Mouse (Mus musculus) midbrain, embryonic 13.5 days (tissue): Measurements from ENCODE around the gene Atp6ap2. TPM values are rescaled to one million over a fixed set of nuclear protein-coding genes. Genes with fewer than 3 reads are reported as not detected.
A peak's percentile ranks its signal among the peaks of the same experiment; 100 is the strongest.
"Not testable (repeated sequence)": the region's sequence is repeated elsewhere in the genome, so short reads cannot be mapped to it uniquely, and the experiment has no call there.

Experiments used
- ATAC-seq: fragments of 200-750 bp; cut with Nextera tagmentation; 2 replicates; pipeline ENCODE4 v1.8.0; 2017; ENCODE audit warnings: mild to moderate bottlenecking, moderate TSS enrichment, moderate library complexity
- H3K27ac ChIP-seq: fragments of 300-500 bp; sonication (generic); 2 replicates; pipeline ENCODE4 v1.5.1; 2015; ENCODE audit warnings: inconsistent platforms, mild to moderate bottlenecking, moderate library complexity
- H3K27me3 ChIP-seq: fragments of 300-500 bp; sonication (generic); 2 replicates; pipeline ENCODE4 v1.6.1; 2015; ENCODE audit warnings: mild to moderate bottlenecking, inconsistent platforms
- H3K36me3 ChIP-seq: fragments of 300-500 bp; sonication (generic); 2 replicates; pipeline ENCODE4 v1.6.1; 2015; ENCODE audit warnings: mild to moderate bottlenecking, inconsistent platforms
- H3K4me1 ChIP-seq: fragments of 300-500 bp; sonication (generic); replicated peaks from 2 replicates; pipeline ENCODE4 v1.6.1; 2015; ENCODE audit warnings: inconsistent platforms
- H3K4me2 ChIP-seq: fragments of 300-500 bp; sonication (generic); replicated peaks from 2 replicates; pipeline ENCODE4 v1.6.1; 2015; ENCODE audit warnings: moderate library complexity, mild to moderate bottlenecking, inconsistent platforms
- H3K4me3 ChIP-seq: fragments of 300-500 bp; sonication (generic); replicated peaks from 2 replicates; pipeline ENCODE4 v1.5.1; 2015; ENCODE audit warnings: mild to moderate bottlenecking, inconsistent platforms
- H3K9ac ChIP-seq: fragments of 300-500 bp; sonication (generic); replicated peaks from 2 replicates; pipeline ENCODE4 v1.6.1; 2015; ENCODE audit warnings: mild to moderate bottlenecking, inconsistent platforms
- H3K9me3 ChIP-seq: fragments of 300-500 bp; sonication (generic); 2 replicates; pipeline ENCODE4 v1.6.1; 2016; ENCODE audit warnings: mild to moderate bottlenecking, inconsistent platforms
- WGBS: fragments of 180-500 bp; shearing (Covaris S2); methylation state at CpG from one replicate; pipeline ENCODE4 v1.1.7; 2015; 5-methylcytosine and 5-hydroxymethylcytosine counted together
- polyA plus RNA-seq: library from polyadenylated mRNA; unstranded; fragments of >200 nt; fragmentation: Nextera tagmentation; extraction: Ambion mirVana; gene quantifications from 2 replicates; pipeline ENCODE4 v1.2.1, GENCODE M21; 2015

The Atp6ap2 gene
- polyA plus RNA-seq = 149 and 164 TPM in 2 replicates

DNA sequence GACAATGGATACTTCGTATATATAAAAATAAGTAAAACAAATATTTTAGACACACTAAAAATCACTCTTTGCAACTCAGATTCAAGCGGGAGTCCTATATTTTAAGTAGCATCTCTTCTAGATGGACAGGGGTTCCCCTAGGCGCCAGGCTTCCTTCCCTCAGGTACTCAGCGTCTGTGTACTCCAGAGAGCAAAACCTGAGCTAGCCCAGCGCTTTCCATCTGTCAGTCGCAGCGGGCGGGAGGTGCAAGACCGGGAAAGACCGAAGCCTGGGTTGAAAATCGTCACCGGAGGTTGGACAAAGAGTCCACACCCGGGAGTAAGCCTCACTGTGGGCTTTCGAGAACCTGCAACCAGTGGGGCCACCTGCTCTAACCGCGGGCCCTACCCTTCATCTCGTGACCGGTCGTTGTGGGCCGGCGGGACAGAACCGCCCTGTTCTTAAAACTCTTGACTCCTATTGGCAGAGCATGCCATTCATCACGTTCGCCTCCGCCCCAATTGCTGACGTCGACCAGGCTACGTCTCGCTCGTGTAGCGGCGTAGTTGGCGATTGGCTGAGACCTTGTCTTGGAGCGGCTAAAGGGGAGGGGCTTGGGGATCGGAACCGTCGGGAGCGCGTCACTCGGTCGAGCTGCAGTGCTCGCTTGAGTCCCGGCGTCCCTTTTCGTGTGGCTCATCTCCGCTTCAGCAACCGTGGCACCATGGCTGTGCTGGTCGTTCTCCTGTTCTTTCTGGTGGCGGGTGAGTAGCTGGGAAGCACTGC is at the start of gene Atp6ap2:
Gene Atp6ap2 (plus strand): TSS at position 610 of the 766 bp plus-strand sequence.
- WGBS = 28% methylated on average over 49 of the region's 49 CpGs

DNA sequence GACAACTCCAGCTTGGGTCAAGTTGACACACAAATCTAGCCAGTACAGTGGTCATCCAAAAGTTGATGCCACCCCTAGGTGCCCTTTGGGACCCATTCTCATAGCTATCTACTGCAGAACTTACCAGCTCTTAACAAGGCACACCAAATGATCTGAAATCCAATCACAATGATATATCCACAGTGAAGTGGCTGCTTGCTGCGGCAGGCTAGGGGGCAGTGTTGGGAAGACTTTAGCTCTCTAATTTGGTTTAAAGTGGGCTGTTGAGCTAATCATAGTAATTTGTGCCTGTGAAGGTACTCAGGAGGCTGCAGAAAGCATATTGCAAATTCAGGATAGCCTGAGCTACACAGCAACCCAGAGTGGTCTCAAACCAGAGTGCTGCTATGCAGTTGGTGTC is 43.2 kb upstream of the Atp6ap2 start:
- no peak overlapping the region for H3K9ac ChIP-seq
- no peaks in the 10 kb centered on the region for H3K4me1 ChIP-seq
- 88% methylated on average over 1 of the region's 1 CpGs for WGBS
- no peak overlapping the region for H3K4me2 ChIP-seq
- H3K27me3 ChIP-seq = no peaks in the 10 kb centered on the region
- no peak overlapping the region for H3K4me3 ChIP-seq
- no peak for ATAC-seq
- H3K9me3 ChIP-seq = no peaks in the 10 kb centered on the region
- H3K27ac ChIP-seq = no peak overlapping the region
- no peaks in the 10 kb centered on the region for H3K36me3 ChIP-seq

More for the DNA sequence above, at the start of gene Atp6ap2:
- peaks cover 21% of the 10 kb centered on the region for H3K4me1 ChIP-seq
- peak within 1 kb of the TSS; percentile 82 for H3K9ac ChIP-seq
- no peaks in the 10 kb centered on the region for H3K27me3 ChIP-seq
- peak within 1 kb of the TSS; percentile 51 for H3K4me2 ChIP-seq
- H3K36me3 ChIP-seq = no peaks in the 10 kb centered on the region
- peak within 1 kb of the TSS; percentile 87 for H3K27ac ChIP-seq
- no peaks in the 10 kb centered on the region for H3K9me3 ChIP-seq
- peak within 1 kb of the TSS; percentile 73 for H3K4me3 ChIP-seq
- ATAC-seq = peak; percentile 99

- Histone ChIP-seq H3K4me2 (no peak overlapping the region), H3K9ac (no peak overlapping the region), H3K27ac (no peak overlapping the region), H3K36me3 (no peaks in the 10 kb centered on the region), H3K27me3 (no peaks in the 10 kb centered on the region), H3K4me3 (no peak overlapping the region), H3K9me3 (no peaks in the 10 kb centered on the region), H3K4me1 (no peaks in the 10 kb centered on the region)
- 84% methylated on average over 7 of the region's 7 CpGs for WGBS
- ATAC-seq = no peak
Observed at GRCm38 (mm10) chrX:12557086-12557485, 30.5 kb upstream of the Atp6ap2 start.

DNA sequence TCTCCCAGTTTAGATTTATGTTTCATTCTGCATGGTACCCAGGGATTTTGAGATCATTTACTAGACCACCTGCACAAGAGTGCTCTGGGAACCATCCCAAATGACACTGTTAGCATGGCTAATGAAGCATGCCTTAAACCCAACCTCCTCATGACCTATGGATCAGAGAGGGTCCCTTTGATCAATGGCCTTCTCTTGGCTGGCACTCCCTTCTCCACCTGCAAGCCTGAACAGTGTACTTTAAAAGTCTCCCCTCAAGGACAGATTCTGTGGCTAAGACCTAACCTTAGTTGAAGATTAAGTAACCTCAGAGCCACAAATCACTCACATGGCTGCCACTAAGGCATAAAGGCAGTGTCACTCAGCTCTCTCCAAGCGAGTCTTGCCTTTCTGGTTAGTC is 16.2 kb upstream of the Atp6ap2 start:
- H3K4me1 ChIP-seq = no peaks in the 10 kb centered on the region
- no peaks in the 10 kb centered on the region for H3K36me3 ChIP-seq
- ATAC-seq = no peak
- H3K9me3 ChIP-seq = no peaks in the 10 kb centered on the region
- H3K27me3 ChIP-seq = no peaks in the 10 kb centered on the region
- H3K9ac ChIP-seq = no peak overlapping the region
- no peak overlapping the region for H3K4me2 ChIP-seq
- WGBS = 55% methylated on average over 1 of the region's 1 CpGs
- H3K27ac ChIP-seq = no peak overlapping the region
- no peak overlapping the region for H3K4me3 ChIP-seq

GRCm38 (mm10) chrX:12577936-12578335 is 9.7 kb upstream of the Atp6ap2 start:
- WGBS = 60% methylated on average over 3 of the region's 3 CpGs
- Histone ChIP-seq H3K4me3 (no peak overlapping the region), H3K9me3 (no peaks in the 10 kb centered on the region), H3K36me3 (no peaks in the 10 kb centered on the region), H3K4me1 (no peaks in the 10 kb centered on the region), H3K9ac (no peak overlapping the region), H3K4me2 (no peak overlapping the region), H3K27me3 (no peaks in the 10 kb centered on the region), H3K27ac (no peak overlapping the region)
- ATAC-seq = no peak

DNA sequence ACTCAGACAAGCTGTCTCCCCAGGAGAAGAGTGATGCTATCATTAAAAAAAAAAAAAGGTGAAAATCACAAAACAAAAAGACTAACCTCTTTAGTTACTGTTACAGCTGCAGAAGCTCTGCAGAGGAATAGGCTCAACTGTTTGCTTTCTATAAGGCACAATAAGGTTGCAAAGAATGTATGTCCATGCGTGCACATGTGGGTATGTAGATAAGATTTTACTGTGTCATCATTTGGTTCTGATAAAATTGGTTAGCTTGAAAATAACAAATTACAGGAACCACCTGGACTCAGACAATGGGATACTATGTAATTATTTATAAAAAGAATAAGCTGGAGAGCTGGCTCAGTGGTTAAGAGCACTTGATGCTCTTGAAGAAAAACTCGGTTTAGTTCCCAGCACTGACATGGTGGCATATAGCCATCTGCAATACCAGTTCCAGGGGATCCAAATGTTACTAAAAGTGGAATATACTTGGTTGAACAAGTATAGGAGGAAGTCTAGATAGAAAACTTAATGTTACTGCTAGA is 9.2 kb upstream of the Atp6ap2 start:
- H3K27me3 ChIP-seq = no peaks in the 10 kb centered on the region
- no peak overlapping the region for H3K9ac ChIP-seq
- H3K9me3 ChIP-seq = no peaks in the 10 kb centered on the region
- H3K36me3 ChIP-seq = no peaks in the 10 kb centered on the region
- no peak overlapping the region for H3K4me2 ChIP-seq
- no peaks in the 10 kb centered on the region for H3K4me1 ChIP-seq
- WGBS = 93% methylated on average over 2 of the region's 2 CpGs
- H3K4me3 ChIP-seq = no peak overlapping the region
- ATAC-seq = no peak
- H3K27ac ChIP-seq = no peak overlapping the region

- Histone ChIP-seq H3K27me3 (no peaks in the 10 kb centered on the region), H3K9me3 (no peaks in the 10 kb centered on the region), H3K27ac (no peak overlapping the region), H3K4me2 (no peak overlapping the region), H3K36me3 (no peaks in the 10 kb centered on the region), H3K4me1 (no peaks in the 10 kb centered on the region), H3K4me3 (no peak overlapping the region), H3K9ac (no peak overlapping the region)
- WGBS = 92% methylated on average over 5 of the region's 5 CpGs
- ATAC-seq = no peak
Observed at GRCm38 (mm10) chrX:12583261-12583660, 4.3 kb upstream of the Atp6ap2 start.

DNA sequence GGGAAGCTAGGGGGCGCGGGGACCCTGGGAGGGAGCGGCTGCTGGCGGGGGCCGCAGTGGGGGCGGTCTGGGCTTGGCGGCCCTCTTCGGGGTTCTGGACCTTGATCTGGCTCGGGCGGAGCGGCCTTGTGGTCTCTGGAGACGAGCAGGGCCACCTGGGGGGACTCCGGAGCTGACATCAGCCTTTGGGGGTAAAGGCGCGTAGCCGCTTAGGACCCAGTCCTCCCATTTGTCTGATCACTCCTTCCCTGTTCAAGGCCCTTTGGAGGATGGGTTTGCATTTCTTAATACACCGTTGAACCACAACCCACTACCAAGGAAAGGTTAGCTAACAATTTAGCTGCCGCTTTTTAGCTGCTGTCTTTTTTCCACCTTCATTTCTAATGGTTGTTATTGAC is 356 bp downstream of the Atp6ap2 start:
- Histone ChIP-seq H3K9me3 (no peaks in the 10 kb centered on the region), H3K4me1 (peaks cover 21% of the 10 kb centered on the region), H3K27ac (peak overlapping the region; percentile 87), H3K4me2 (peak overlapping the region; percentile 51), H3K4me3 (peak overlapping the region; percentile 73), H3K27me3 (no peaks in the 10 kb centered on the region), H3K36me3 (no peaks in the 10 kb centered on the region), H3K9ac (peak overlapping the region; percentile 82)
- peak; percentile 74 for ATAC-seq
- WGBS = 35% methylated on average over 17 of the region's 18 CpGs

DNA sequence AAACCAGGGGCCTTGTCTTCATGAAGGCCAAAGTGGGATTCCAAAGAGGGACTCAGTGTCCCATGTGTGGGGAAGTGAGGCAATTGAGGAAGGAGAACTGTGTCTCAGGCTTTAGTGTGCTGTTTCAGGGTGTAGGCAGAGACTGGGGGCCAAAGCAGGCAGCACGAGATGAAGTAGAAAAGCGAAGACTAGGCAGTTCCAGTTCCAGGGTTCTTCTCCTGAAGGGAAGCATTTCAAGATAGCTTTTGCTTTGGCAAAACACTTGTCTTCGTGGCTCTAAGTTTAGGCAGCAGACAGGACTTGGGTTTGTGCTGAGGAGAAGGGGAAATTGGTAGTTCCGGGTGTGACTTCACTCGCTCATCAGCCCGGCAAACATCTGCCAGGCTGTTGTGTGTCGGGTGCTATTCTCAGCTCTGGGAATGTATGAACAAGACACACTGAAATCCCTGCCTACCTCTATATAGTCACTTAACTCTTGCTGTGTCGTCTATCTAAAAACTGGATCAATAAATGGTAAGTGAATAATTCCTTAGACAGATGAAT is 3.9 kb downstream of the Atp6ap2 start:
- no peak overlapping the region for H3K27ac ChIP-seq
- ATAC-seq = no peak
- H3K4me3 ChIP-seq = no peak overlapping the region
- peaks cover under 1% of the 10 kb centered on the region; the same call in 1 of the 2 replicates for H3K36me3 ChIP-seq
- H3K4me1 ChIP-seq = peaks cover 21% of the 10 kb centered on the region
- H3K9me3 ChIP-seq = no peaks in the 10 kb centered on the region
- H3K27me3 ChIP-seq = no peaks in the 10 kb centered on the region
- no peak overlapping the region for H3K4me2 ChIP-seq
- no peak overlapping the region for H3K9ac ChIP-seq
- whole genome bisulfite sequencing = 86% methylated on average over 8 of the region's 8 CpGs

GRCm38 (mm10) chrX:12592011-12592410 is 4.4 kb downstream of the Atp6ap2 start:
- Histone ChIP-seq H3K36me3 (peaks cover 5% of the 10 kb centered on the region), H3K4me2 (no peak overlapping the region), H3K4me1 (peaks cover 21% of the 10 kb centered on the region), H3K9me3 (no peaks in the 10 kb centered on the region), H3K27me3 (no peaks in the 10 kb centered on the region), H3K9ac (no peak overlapping the region), H3K27ac (no peak overlapping the region), H3K4me3 (no peak overlapping the region)
- WGBS = 77% methylated on average over 5 of the region's 5 CpGs
- ATAC-seq = no peak

DNA sequence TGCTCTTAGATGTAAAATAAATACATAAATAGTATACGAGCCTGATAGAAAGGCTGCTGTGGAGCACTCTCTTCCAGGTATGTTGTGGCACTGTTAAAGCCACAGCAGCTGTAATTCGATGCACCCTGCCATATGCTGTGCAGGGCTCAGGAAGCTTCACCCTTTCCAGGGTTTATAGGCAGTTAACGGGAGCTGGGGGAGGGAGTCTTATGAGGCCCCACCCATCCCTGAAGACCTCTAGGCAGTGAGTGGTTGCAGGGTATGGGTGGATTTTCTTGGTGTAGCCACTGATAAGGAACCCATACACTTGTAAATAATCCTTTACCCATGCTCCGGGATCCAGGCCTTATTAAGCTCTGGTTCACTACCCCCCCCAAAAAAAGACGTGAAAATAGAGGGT is 6.2 kb downstream of the Atp6ap2 start:
- Histone ChIP-seq H3K27ac (no peak overlapping the region), H3K9me3 (no peaks in the 10 kb centered on the region), H3K4me1 (peaks cover 17% of the 10 kb centered on the region), H3K4me3 (no peak overlapping the region), H3K4me2 (no peak overlapping the region), H3K27me3 (no peaks in the 10 kb centered on the region), H3K9ac (no peak overlapping the region), H3K36me3 (peaks cover 12% of the 10 kb centered on the region)
- 81% methylated on average over 5 of the region's 5 CpGs for WGBS
- no peak for ATAC-seq

DNA sequence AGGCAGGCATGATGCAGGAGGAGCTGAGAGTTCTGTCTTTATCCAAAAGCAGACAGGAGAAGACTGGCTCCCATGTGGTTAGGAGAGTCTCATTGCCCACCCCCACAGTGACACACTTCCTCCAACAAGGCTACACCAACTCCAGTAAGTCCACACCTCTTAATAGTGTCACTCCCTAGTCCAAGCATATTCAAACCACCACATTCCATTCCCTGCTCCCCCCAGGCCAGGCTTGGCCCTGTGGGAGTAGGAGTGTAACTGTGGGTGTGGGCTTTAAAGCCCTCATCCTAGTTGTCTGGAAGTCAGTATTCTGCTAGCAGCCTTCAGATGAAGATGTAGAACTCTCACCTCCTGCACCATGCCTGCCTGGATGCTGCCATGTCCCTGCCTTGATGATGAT is 22.9 kb downstream of the Atp6ap2 start:
- H3K36me3 ChIP-seq = peaks cover 46% of the 10 kb centered on the region
- ATAC-seq, H3K27me3 ChIP-seq, H3K27ac ChIP-seq, H3K9ac ChIP-seq, H3K9me3 ChIP-seq, H3K4me3 ChIP-seq, H3K4me1 ChIP-seq, H3K4me2 ChIP-seq: not testable (repeated sequence)
